Mouse (Mus musculus) liver, adult 2 months (tissue): ENCODE measurements around the gene Apom. TPM values are rescaled to one million over a fixed set of nuclear protein-coding genes. Genes with fewer than 3 reads are reported as not detected.

Experiments used
- DNase-seq: peaks from one replicate; pipeline ENCODE4 v3.0.0-alpha.2; 2011; ENCODE audit warnings: low read depth, low spot score; ENCODE audit errors: extremely low read depth
- H3K27ac ChIP-seq: fragments of 200-500 bp; replicated peaks from 2 replicates; pipeline ENCODE4 v1.5.1; 2012; ENCODE audit warnings: low read depth, mild to moderate bottlenecking, control low read depth, inconsistent platforms, low read length; ENCODE audit not compliant: insufficient read depth
- H3K27me3 ChIP-seq: fragments of 200-500 bp; 2 replicates; pipeline ENCODE4 v1.6.1; 2012; ENCODE audit warnings: mild to moderate bottlenecking, moderate library complexity, low read length, inconsistent platforms; ENCODE audit not compliant: control insufficient read depth, insufficient read depth
- H3K36me3 ChIP-seq: fragments of 200-500 bp; 2 replicates; pipeline ENCODE4 v1.6.1; 2012; ENCODE audit warnings: low read length, inconsistent platforms; ENCODE audit not compliant: control insufficient read depth, insufficient read depth
- H3K4me1 ChIP-seq: fragments of 200-500 bp; 2 replicates; pipeline ENCODE4 v1.6.1; 2011; ENCODE audit warnings: low read length; ENCODE audit not compliant: control insufficient read depth, insufficient read depth
- H3K4me3 ChIP-seq: fragments of 200-500 bp; 2 replicates; pipeline ENCODE4 v1.5.1; 2011; ENCODE audit warnings: low read depth, mild to moderate bottlenecking, control low read depth, low read length, moderate library complexity; ENCODE audit not compliant: insufficient read depth
- H3K79me2 ChIP-seq: fragments of 200-500 bp; 2 replicates; pipeline ENCODE4 v1.6.1; 2012; ENCODE audit warnings: inconsistent platforms, mild to moderate bottlenecking, low read length, moderate library complexity; ENCODE audit not compliant: control insufficient read depth, insufficient read depth
- H3K9ac ChIP-seq: fragments of 200-500 bp; 2 replicates; pipeline ENCODE4 v1.6.1; 2012; ENCODE audit warnings: low read depth, mild to moderate bottlenecking, control low read depth, inconsistent platforms, low read length
- CTCF ChIP-seq: fragments of 200-500 bp; IDR thresholded peaks from 2 replicates; pipeline ENCODE4 v1.5.1; 2011; ENCODE audit warnings: low read depth, low read length, control low read depth
- POLR2A ChIP-seq: fragments of 200-500 bp; IDR thresholded peaks from 2 replicates; pipeline ENCODE4 v1.6.1; 2011; ENCODE audit warnings: low read length, control low read depth; ENCODE audit not compliant: insufficient read depth; ENCODE audit errors: extremely low read depth
- WGBS: fragments of 180-500 bp; shearing (Covaris S2); methylation state at CpG from one replicate; pipeline ENCODE4 v1.1.7; 2018; 5-methylcytosine and 5-hydroxymethylcytosine counted together
- polyA plus RNA-seq: library from polyadenylated mRNA; depleted of rRNA; stranded (reverse); fragments of >200 nt; gene quantifications from 2 replicates; pipeline ENCODE4 v1.2.3, GENCODE M21; 2012; rRNA removed
- total RNA-seq: library from RNA; depleted of rRNA; stranded (reverse); fragments of >200 nt; gene quantifications from 2 replicates; pipeline ENCODE4 v1.2.3, GENCODE M21; 2014; rRNA removed

Gene Apom
- total RNA-seq (432 and 465 TPM in 2 replicates), polyA plus RNA-seq (510 and 575 TPM in 2 replicates)

- Histone ChIP-seq H3K4me3 (peak within 1 kb of the TSS; percentile 69), H3K4me1 (peaks cover 20% of the 10 kb centered on the region), H3K27me3 (no peaks in the 10 kb centered on the region), H3K36me3 (peaks cover 7% of the 10 kb centered on the region; the same call in 1 of the 2 replicates), H3K79me2 (peaks cover 23% of the 10 kb centered on the region; the same call in 1 of the 2 replicates), H3K9ac (peak within 1 kb of the TSS; percentile 80), H3K27ac (peak within 1 kb of the TSS; percentile 85)
- TF ChIP-seq CTCF, result no peak
- TF ChIP-seq POLR2A, result peak; percentile 46; the same call in 1 of the 2 replicates
- 25% methylated on average over 15 of the region's 15 CpGs for WGBS
- peak; percentile 70 for DNase-seq
These were observed at the start of gene Apom for GRCm38 (mm10) chr17:35131500-35132173. Gene Apom, minus strand, starts transcription at chr17:35132050.

GRCm38 (mm10) chr17:35180093-35180492 is 48.2 kb upstream of the Apom start:
- 83% methylated on average over 5 of the region's 5 CpGs for WGBS
- Histone ChIP-seq H3K27me3 (no peaks in the 10 kb centered on the region), H3K27ac (no peak overlapping the region), H3K4me3 (no peak overlapping the region), H3K9ac (no peak overlapping the region), H3K79me2 (no peaks in the 10 kb centered on the region), H3K4me1 (no peaks in the 10 kb centered on the region), H3K36me3 (no peaks in the 10 kb centered on the region)
- no peak for DNase-seq
- TF ChIP-seq CTCF (no peak), POLR2A (no peak)

DNA sequence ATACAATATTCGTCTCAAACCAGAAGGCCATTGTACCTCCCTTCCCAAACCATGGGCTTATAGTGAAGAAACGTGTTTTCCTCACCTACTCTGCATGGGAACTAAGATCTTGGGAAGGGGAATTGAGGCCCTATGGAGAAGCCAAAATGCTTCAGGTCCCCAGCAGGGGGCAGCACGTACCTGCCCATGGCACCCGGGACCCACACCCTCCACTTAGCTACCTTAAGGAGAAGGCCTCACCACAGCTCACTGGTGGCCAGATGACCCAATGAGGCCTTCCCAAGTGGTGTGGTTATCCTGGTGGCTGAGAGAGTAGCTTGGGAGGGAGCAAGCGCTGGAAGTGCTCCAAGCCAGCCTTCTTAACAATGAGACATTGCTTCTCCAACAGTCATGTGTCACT is 46.7 kb upstream of the Apom start:
- peak; percentile 98 for TF ChIP-seq CTCF
- TF ChIP-seq POLR2A, result no peak
- no peaks in the 10 kb centered on the region for H3K36me3 ChIP-seq
- DNase-seq, result peak; percentile 49
- WGBS, result 26% methylated on average over 5 of the region's 5 CpGs
- no peak overlapping the region for H3K27ac ChIP-seq
- H3K79me2 ChIP-seq, result no peaks in the 10 kb centered on the region
- H3K4me1 ChIP-seq, result no peaks in the 10 kb centered on the region
- no peaks in the 10 kb centered on the region for H3K27me3 ChIP-seq
- no peak overlapping the region for H3K4me3 ChIP-seq
- H3K9ac ChIP-seq, result no peak overlapping the region

- no peak for TF ChIP-seq CTCF
- TF ChIP-seq POLR2A, result no peak
- Histone ChIP-seq H3K9ac (no peak within 1 kb of the TSS), H3K27ac (no peak within 1 kb of the TSS), H3K79me2 (no peaks in the 10 kb centered on the region), H3K27me3 (no peaks in the 10 kb centered on the region), H3K4me1 (no peaks in the 10 kb centered on the region), H3K4me3 (no peak within 1 kb of the TSS), H3K36me3 (no peaks in the 10 kb centered on the region)
- 63% methylated on average over 2 of the region's 2 CpGs for WGBS
- DNase-seq, result no peak
These were observed 44.1 kb upstream of the Apom start, which contains the start of gene Aif1 for GRCm38 (mm10) chr17:35175968-35176367. Gene Aif1, minus strand, starts transcription at chr17:35176068.

DNA sequence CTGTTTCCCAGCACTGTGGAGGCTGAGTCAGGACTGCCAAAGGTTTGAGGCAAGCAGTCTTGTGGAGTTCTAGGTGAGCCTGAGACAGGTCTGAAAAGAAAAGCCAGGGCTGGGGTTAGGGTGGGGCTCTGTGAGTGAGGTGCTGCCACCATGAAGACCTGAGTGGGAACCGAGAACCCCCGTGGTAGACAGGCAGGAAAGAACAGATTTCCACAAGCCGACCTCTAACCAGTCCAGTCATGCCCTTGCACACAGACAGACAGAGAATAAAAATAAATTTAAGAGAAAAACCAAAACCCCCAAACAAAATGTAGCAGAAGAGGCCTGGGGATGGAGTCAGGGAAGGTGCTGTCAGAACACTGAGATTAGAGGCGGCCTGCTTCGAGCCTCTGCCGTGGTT is 43.5 kb upstream of the Apom start:
- Histone ChIP-seq H3K4me3 (no peak overlapping the region), H3K9ac (no peak overlapping the region), H3K4me1 (no peaks in the 10 kb centered on the region), H3K27ac (no peak overlapping the region), H3K79me2 (no peaks in the 10 kb centered on the region), H3K27me3 (no peaks in the 10 kb centered on the region), H3K36me3 (no peaks in the 10 kb centered on the region)
- TF ChIP-seq CTCF, result no peak
- TF ChIP-seq POLR2A, result no peak
- 82% methylated on average over 6 of the region's 6 CpGs for WGBS
- DNase-seq, result no peak
